Mouse (Mus musculus) frontal cortex, adult 2 months (tissue): ENCODE results near the gene Ywhag. TPM values are rescaled to one million over a fixed set of nuclear protein-coding genes. Genes with fewer than 3 reads are reported as not detected.

ENCODE experiments used
- DNase-seq, 2 experiments: peaks; one replicate each; pipeline ENCODE4 v3.0.0; 2022; ENCODE audit warnings: low spot score in 1 of 2; ENCODE audit errors: extremely low spot score in 1 of 2
- polyA plus RNA-seq: library from polyadenylated mRNA; depleted of rRNA; stranded (reverse); fragments of >200 nt; gene quantifications from 2 replicates; pipeline ENCODE4 v1.2.3, GENCODE M21; 2012

Ywhag gene
- polyA plus RNA-seq, 1 experiment: 551 TPM

DNA sequence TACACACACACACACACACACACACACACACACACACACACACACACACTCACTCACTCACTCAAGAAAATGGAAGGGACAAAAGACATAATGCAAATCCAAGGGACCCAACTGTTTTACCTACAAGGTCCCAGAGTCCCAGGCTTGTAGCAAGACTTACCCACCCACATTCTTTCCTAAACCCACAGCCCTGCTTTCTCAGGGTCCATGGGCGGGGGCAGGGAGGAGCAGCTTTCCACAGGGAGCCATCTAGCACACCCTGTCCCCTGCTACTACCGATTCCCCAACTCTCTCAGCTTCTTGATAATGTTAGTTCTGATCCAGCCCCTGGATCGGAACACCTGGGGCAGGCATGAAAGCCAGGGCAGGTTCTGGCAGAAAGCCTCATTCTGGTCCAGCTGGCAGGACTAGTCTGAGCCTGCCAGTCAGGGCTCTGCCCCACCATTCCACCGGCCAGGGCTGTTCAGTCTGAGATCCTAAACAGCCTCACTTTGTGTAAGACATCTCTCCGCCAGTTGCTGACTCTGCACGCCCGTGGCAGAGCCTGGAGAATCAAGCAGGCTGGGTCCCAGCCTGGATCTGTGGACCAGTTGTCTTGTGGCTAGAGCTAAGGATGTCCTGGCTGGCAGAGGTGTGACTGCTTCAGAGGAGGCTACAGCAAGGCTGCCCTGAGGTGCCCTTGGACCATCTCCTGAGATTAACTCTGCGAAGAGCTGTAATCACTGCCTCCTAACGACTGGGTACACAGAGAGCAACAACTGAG is 41.6 kb downstream of the Ywhag start:
- no peak for DNase-seq

DNA sequence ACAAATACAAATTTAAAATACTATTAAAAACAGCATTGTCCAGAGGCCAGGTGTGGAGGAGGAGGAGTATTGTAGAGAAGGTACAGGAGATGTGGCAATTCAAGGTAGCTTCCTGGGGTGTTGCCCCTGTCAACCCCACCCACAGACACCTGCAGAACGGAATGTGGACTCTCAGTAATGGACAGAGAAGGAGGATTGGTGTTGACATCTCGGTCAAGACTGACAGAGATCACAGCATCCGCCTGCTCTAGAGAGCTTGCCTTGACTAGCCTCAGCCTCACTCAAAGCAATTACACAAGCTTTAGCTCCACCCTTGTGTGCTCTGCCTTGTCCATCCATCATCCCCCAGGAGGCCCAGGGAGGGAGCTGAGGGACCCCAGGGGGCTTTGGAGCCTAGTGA is 43.5 kb downstream of the Ywhag start:
- no peak for DNase-seq

DNA sequence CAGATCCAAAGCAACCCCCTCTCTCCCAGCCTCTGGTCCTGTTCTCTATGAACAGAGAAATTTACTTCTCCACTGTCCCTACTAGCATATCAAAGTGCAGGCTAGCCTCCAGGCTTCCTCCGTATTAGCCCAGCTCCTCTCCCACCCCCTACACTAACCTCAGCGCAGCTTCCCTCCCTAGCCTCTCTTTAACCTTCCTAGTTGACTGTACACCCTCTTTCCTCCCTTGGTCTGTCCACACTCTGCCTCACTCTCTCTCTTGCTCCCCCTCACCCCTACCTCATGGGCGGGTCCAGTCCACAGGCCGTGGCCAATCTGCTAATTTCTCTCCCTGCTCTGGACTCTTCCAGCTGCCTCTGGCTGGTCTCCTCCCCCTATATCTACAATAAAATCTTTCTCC is 44.1 kb downstream of the Ywhag start:
- no peak for DNase-seq

DNA sequence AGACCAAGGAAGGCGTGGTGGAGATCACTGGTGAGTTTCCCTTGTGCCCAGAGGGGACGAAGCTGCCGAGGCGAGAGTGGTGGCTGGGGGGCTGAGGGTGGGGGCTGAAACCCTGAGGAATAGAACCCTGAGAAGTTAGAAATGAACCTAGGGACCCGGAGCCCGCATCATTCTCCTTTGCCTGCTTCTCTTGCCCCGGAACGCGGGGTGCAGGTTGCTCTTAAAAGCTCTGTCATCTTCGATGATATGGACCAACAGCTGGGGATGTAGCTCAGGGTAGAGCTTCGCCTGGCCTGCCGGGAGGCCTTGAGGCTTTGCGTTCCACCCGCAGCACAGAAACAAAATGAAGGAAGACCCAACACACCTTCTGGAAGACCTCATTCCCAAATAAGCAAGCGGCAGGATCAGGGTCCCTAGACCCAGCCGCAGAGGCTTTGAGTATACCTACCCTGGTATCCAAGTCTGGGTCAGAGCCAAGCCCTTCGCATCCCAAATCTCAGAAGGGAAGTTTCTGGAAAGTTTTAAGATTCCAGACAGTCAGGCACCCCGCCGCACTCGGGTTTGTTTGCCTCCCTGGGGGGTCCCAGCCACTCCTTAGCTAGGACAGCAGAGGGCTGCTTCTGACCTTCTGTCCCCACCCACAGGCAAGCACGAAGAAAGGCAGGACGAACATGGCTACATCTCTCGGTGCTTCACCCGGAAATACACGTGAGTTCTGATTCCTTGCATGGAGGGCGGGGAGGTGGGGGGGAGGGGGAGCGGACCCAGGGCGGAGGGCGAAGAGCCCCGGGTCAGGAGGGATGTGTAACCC is 45.8 kb downstream of the Ywhag start:
- DNase-seq: no peak

DNA sequence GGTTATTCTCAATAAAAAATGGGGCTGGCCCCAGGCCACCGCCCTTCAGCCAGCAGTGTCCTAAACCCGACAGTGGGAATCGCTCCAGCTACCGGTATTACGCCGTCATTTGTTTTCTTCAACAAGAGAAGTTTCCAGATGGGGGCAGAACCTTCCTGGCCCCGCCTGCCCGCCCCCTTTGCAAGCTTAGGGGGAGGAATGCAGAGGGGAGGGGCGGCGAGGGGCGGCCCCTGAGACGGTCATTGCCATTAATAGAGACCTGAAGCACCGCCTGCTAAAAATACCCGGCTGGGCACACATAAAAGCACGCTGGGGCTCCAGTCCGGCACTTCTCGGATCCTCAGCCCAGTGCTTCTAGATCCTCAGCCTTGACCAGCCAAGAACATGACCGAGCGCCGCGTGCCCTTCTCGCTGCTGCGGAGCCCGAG is 46.7 kb downstream of the Ywhag start, which contains the start of gene Hspb1:
Hspb1 (plus strand) TSS at position 245 of the 428 bp plus-strand sequence.
- no peak for DNase-seq

DNA sequence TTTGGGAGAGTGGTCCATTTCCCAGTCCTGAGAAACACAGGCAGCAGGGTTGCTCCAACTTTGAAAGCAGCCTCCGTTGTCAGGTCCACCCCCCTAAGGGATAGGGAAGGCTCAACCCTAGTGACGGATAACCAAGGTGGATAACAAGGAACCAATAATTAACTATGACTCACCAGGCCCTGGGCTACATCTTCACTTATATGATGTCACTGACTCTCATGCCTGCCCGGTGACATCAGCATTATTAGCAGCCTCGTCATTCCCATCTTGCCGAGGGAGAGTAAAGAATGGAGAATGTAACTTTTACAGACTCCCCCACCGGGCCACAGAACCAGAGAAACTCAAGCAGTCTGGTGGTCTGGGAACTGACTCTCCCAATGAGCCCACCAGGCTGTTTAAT is 49.8 kb downstream of the Ywhag start:
- DNase-seq: no peak

DNA sequence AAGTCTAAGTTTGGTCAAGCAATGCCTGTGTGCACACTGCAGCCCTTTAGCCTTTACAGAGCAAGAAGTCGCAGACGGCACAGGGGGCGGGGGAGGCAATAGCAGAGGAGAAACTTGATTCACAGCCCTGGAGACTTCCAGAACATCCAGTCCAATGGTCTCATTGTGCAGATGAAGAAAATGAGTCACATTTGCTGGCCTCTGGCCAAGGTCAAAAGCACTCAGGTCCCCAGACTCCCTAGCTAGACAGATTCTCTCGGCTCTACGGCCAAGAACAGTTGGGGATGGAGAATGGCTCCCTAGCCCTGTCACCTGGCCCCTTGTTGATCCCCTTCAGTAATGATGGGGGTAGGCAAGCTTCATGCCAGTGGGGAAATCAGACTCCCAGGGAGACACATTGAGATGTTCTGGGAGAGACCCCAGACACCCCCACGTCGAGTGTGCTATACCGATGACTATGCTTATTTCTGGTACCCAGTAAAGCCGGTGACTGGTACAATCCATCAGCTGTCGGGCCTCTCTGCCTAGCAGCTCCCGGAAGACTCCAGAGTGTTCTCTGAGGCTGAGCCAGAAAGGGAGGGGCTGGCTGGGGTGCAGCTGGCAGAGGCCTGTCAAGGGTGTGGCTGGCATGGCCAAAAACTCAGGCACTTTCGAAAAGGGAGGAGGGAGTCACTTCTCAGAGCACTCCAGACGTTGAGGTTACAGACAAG is 54.8 kb downstream of the Ywhag start:
- no peak for DNase-seq

DNA sequence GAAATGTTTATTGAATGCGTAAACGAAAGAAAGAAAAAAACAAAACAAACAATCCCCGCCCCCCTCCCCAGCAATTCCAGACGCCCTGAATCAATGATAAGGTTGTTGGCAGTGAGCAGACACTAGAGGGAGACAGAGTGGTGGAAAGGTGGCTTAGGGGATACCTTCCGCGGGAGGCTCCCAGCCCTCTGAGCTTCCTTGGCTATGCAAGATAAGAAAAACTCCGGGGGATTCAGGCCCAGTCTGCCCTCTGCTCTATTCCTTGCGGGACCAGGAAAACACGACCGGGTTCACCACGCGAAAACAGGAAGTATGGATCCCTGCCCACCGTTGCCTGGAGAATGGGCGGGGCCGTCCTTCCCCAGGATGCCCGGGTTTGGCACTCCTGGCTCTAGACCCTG is 56.6 kb downstream of the Ywhag start:
- peak in 1 of 2 experiments; percentile 73 for DNase-seq

DNA sequence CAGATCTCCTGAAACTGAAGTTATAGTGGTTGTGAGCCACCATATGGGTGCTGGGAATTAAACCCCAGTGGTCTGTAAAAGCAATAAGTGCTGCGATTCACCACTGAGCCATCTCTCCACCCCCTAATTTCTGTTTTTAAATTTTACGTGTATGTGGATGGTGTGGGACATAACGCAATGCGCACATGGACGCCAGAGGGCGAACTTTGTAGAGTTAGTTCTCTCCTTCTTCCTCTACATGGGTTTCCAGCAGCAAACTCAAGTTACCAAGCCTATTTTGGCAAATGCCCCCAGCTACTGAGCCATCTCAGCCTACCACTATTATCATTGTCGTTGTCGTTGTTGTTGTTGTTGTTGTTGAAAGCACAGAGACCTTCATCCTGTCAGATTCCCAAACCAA is 57.2 kb downstream of the Ywhag start:
- peak in 1 of 2 experiments; percentile 70 for DNase-seq

DNA sequence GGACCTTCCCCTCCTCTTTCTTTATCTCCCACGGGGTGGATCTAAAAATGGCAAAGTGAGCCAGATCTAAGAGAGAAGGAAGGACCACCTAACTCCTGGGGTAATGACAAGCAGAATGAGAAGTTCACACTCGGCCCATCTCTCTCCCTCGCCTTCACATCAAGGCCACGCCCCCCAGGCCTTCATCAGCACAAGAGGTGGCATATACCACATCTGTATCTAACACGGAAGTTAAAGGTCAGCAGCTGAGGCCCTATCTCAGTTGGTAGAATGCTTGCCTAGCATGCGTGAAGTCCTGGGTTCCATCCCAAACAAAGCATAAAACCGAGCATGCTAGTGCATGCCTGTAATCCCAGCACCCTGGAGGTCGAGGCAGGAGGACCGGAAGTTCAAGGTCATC is 60.7 kb downstream of the Ywhag start:
- DNase-seq: no peak

DNA sequence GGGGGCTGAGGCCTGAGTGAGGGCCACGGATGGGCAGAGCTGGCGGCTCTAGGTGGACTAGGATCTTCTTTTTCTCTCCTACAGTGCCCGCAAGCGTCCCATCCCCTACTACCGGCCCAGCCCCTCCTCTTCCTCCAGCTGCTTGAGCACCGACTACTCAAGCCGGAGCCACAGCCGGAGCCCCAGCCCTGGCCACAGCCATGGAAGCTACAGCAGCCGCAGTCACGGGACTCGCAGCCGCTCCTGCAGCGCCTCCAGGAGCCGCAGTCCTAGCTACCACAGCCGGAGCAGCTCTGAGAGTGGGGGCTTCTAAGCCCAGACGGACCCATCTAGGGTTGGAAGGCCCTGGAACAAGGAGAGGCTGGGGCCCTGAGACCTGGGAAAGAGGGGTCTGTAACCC is 61.4 kb downstream of the Ywhag start:
- no peak for DNase-seq

DNA sequence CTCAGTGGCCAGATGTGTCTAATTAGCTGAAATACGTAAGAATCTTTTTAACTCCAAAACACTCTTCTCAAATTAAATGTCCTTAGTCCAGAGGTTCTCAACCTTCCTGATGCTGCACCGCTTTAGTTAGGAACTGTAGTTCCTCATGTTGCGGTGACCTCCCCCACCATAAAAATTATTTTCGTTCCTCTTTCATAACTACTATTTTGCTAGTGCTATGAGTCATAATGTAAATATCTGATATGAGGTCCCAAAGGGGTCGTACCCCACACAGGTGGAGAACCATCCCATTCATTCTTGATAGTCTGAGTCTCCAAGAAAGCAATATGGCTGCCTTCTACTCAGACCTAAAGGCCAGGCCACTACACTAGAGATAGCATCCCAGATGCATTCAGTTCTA is 63.9 kb downstream of the Ywhag start:
- DNase-seq: no peak

DNA sequence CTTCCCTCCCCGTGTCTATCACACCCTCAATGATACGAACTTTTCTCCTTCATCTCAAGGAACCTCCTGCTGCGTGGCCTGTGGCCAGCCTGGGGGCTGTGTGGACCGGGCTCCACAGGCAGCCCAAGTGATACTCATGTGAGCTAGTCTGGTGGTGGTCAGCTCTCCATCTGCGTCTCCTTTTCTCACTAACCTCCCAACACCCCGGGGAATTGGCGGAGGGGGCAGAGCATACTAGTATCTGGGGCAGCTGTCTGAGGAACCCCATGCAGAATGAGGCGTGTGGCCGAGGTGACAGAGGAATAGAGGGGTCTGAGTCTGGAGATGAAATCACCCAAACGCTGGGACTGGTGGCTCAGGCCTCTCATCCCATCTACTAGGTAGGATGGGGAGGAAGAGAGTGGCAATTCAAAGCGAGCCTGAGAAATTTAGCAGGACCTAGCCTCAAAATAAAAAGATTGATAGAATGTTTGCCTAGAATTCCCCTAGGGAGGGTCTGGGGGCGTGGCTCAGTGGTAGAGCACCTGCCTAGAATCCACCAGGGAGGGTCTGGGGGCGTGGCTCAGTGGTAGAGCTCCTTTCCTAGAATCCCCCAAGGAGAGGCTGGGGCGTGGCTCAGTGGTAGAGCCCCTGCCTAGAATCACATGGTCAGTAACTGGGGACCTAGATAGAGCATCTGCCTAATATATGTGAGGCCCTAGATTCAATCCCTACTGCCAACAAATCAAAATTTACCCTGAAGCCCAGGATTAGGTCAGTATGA is 64.6 kb downstream of the Ywhag start:
- no peak for DNase-seq

DNA sequence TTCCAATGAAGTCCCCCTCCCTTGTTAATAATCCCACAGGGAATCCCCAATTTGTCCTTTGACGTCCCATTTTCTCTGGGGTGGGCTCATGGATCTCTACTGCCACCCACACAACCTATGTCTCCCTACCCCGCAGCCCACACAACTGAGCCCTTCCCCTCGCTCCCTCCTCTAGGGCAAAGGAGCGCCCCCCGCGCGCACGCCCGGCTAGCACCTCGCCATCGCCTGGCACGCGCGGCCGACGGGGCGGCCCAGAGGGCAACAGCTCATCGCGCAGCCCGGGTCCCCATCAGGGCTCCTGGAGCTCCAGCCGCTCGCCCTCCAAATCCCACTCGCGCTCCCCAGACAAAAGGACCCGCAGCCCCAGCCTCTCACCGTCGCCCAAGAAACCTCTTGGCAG is 65.8 kb downstream of the Ywhag start:
- no peak for DNase-seq

DNA sequence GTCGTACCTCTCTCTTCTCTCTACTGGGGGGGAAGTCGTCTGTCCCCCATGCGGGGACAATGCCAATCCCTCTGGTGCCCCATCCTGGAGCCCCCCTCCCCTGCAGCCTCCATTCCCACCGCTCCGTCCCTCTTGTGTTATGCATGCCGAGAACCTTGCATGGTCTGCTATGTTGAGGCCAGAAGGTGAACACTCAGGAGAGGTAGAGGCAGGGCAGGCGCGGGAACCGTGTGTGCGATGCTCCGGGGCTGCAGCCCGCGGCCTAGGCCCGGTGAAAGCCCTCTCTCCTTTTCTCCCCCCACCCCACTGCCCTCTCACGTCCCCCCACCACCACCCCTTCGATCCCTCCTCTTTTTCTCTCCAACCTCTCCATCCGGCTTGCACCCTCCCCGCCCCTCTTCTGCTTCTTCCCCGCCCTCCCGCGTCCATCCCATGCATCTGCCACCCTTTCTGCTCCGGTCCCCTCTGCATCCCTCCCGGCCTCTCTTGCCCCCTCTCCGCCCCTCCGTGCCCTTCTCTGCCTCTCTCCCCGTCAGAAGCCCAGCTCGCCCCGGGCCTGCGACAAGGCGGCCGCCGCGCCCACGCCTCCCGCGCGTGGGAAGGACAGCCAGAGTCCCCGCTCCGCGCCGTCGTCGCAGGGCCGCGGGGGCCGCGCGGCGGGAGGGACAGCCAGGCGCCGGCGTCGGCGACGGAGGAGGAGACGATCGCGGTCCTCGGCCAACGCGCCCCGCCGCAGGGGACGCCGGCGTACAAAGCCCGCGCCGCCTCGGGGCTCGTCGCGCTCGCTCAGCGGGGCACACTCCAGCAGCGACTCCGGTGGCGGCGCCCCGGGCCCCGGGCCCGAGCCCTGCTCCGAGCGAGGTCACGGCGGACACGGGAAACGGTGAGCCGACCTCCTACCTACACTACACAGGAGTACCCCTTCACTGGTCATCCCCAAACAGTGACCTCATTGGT is 66.5 kb downstream of the Ywhag start:
- DNase-seq: peak in 1 of 2 experiments; percentile 62

DNA sequence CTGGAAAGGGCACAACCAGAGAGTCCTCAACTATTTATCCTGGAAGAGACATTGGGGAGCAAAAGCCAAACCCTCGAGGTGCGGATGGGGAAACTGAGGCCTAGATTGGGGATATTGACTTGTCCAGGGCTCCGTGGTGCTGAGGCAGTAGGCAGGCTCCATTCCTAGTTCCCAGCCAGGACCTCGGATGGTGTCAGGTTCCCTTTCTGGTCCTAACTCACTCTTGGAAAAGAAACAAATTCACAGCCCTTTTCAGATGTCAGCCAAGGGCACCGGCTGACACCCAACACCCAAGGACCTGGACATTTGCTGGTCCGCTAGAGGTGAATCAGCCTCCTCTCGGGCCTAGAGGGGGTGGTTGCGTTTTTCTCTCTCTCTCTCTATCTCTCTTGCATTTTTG is 67.8 kb downstream of the Ywhag start:
- no peak for DNase-seq
